Mouse (Mus musculus) MEL (cell line): ENCODE data around the gene Atp8b3. TPM values are rescaled to one million over a fixed set of nuclear protein-coding genes. Genes with fewer than 3 reads are reported as not detected.

ENCODE experiments used
- DNase-seq: peaks from one replicate; pipeline ENCODE4 v3.0.0; 2011; ENCODE audit warnings: low read depth, low spot score
- H3K27ac ChIP-seq: 2 replicates; pipeline ENCODE4 v1.5.1; 2012; ENCODE audit warnings: low read depth, mild to moderate bottlenecking, control low read depth, low read length, moderate library complexity; ENCODE audit not compliant: control insufficient read depth
- H3K27me3 ChIP-seq, 2 experiments: fragments of 150-350 bp in 1 of 2; sonication (generic) in 1 of 2; 2 replicates each; pipeline ENCODE4 v1.6.1; 2012; ENCODE audit warnings: low read length in 2 of 2, mild to moderate bottlenecking in 2 of 2, improper control_type of control experiment in 1 of 2, moderate library complexity in 1 of 2; ENCODE audit not compliant: insufficient read depth in 2 of 2, control insufficient read depth in 1 of 2
- H3K36me3 ChIP-seq, 2 experiments: 2 replicates each; pipeline ENCODE4 v1.6.1; 2012 to 2014; ENCODE audit warnings: low read length in 2 of 2, improper control_type of control experiment in 1 of 2, inconsistent platforms in 1 of 2, mild to moderate bottlenecking in 1 of 2; ENCODE audit not compliant: insufficient read depth in 2 of 2, control insufficient read depth in 1 of 2
- H3K4me1 ChIP-seq, 2 experiments: fragments of 150-350 bp in 1 of 2; sonication (generic) in 1 of 2; 2 replicates each; pipeline ENCODE4 v1.6.1; 2012; ENCODE audit warnings: low read length in 2 of 2, improper control_type of control experiment in 1 of 2, mild to moderate bottlenecking in 1 of 2; ENCODE audit not compliant: insufficient read depth in 2 of 2, control insufficient read depth in 1 of 2
- H3K4me3 ChIP-seq, 2 experiments: fragments of 150-350 bp in 1 of 2; sonication (generic) in 1 of 2; 2 replicates each; pipeline ENCODE4 v1.5.1; 2012; ENCODE audit warnings: low read depth in 2 of 2, low read length in 2 of 2, mild to moderate bottlenecking in 2 of 2, moderate library complexity in 2 of 2, control low read depth in 1 of 2, improper control_type of control experiment in 1 of 2; ENCODE audit not compliant: control insufficient read depth in 1 of 2, insufficient read depth in 1 of 2
- H3K79me2 ChIP-seq: 2 replicates; pipeline ENCODE4 v1.6.1; 2012; ENCODE audit warnings: mild to moderate bottlenecking, low read length, moderate library complexity; ENCODE audit not compliant: control insufficient read depth, poor library complexity, insufficient read depth
- H3K9ac ChIP-seq: 2 replicates; pipeline ENCODE4 v1.6.1; 2012; ENCODE audit warnings: low read depth, mild to moderate bottlenecking, control low read depth, low read length, moderate library complexity; ENCODE audit not compliant: control insufficient read depth, poor library complexity, severe bottlenecking
- H3K9me3 ChIP-seq: fragments of 150-350 bp; sonication (generic); replicated peaks from 2 replicates; pipeline ENCODE4 v1.6.1; 2012; ENCODE audit warnings: mild to moderate bottlenecking, low read length, improper control_type of control experiment, moderate library complexity; ENCODE audit not compliant: insufficient read depth
- CHD1 ChIP-seq: IDR thresholded peaks from 2 replicates; pipeline ENCODE4 v1.6.1; 2012; ENCODE audit warnings: low read depth, mild to moderate bottlenecking, inconsistent platforms, low read length, improper control_type of control experiment
- CHD2 ChIP-seq: IDR thresholded peaks from 2 replicates; pipeline ENCODE4 v1.6.1; 2011; ENCODE audit warnings: low read length, improper control_type of control experiment
- CTCF ChIP-seq, 3 experiments: IDR thresholded peaks in 2 of 3; conservative IDR thresholded peaks in 1 of 3; 2 replicates each; pipeline ENCODE4 v1.5.1; 2011 to 2012; ENCODE audit warnings: low read length in 3 of 3, low read depth in 2 of 3, mild to moderate bottlenecking in 2 of 3, improper control_type of control experiment in 1 of 3, inconsistent platforms in 1 of 3, mixed read lengths in 1 of 3, moderate library complexity in 1 of 3; ENCODE audit not compliant: control insufficient read depth in 1 of 3, insufficient read depth in 1 of 3, poor library complexity in 1 of 3, severe bottlenecking in 1 of 3
- ETS1 ChIP-seq: IDR thresholded peaks from 2 replicates; pipeline ENCODE4 v1.6.1; 2012; ENCODE audit warnings: low read depth, mild to moderate bottlenecking, inconsistent platforms, low read length, improper control_type of control experiment, moderate library complexity
- GABPA ChIP-seq: IDR thresholded peaks from 2 replicates; pipeline ENCODE4 v1.6.1; 2012; ENCODE audit warnings: low read depth, mild to moderate bottlenecking, inconsistent platforms, low read length, improper control_type of control experiment, moderate library complexity
- GATA1 ChIP-seq: IDR thresholded peaks from 2 replicates; pipeline ENCODE4 v1.6.1; 2011; ENCODE audit warnings: low read depth, low read length, improper control_type of control experiment
- JUND ChIP-seq: IDR thresholded peaks from 2 replicates; pipeline ENCODE4 v1.6.1; 2011; ENCODE audit warnings: low read depth, mild to moderate bottlenecking, improper control_type of control experiment, low read length
- KAT2A ChIP-seq: conservative IDR thresholded peaks from 2 replicates; pipeline ENCODE4 v1.6.1; 2012; ENCODE audit warnings: low read depth, low read length, improper control_type of control experiment, inconsistent platforms
- MAX ChIP-seq: IDR thresholded peaks from 2 replicates; pipeline ENCODE4 v1.6.1; 2011; ENCODE audit warnings: low read length, improper control_type of control experiment
- MEF2A ChIP-seq: IDR thresholded peaks from 2 replicates; pipeline ENCODE4 v1.6.1; 2014; ENCODE audit warnings: low read depth, mild to moderate bottlenecking, inconsistent platforms, low read length, improper control_type of control experiment; ENCODE audit not compliant: poor library complexity, insufficient replicate concordance, severe bottlenecking; ENCODE audit errors: extremely low read depth
- MXI1 ChIP-seq: IDR thresholded peaks from 2 replicates; pipeline ENCODE4 v1.6.1; 2011; ENCODE audit warnings: mild to moderate bottlenecking, low read depth, low read length, improper control_type of control experiment
- MYB ChIP-seq: IDR thresholded peaks from 2 replicates; pipeline ENCODE4 v1.6.1; 2011; ENCODE audit warnings: mild to moderate bottlenecking, low read depth, low read length, improper control_type of control experiment
- NRF1 ChIP-seq: IDR thresholded peaks from 2 replicates; pipeline ENCODE4 v1.6.1; 2014; ENCODE audit warnings: low read depth, mild to moderate bottlenecking, inconsistent platforms, low read length, improper control_type of control experiment, moderate library complexity; ENCODE audit not compliant: poor library complexity, insufficient read depth, severe bottlenecking
- POLR2A ChIP-seq, 2 experiments: IDR thresholded peaks; 2 replicates each; pipeline ENCODE4 v1.6.1; 2011 to 2012; ENCODE audit warnings: low read length in 2 of 2, mild to moderate bottlenecking in 2 of 2, control low read depth in 1 of 2, improper control_type of control experiment in 1 of 2, low read depth in 1 of 2, moderate library complexity in 1 of 2; ENCODE audit not compliant: control insufficient read depth in 1 of 2, insufficient read depth in 1 of 2, poor library complexity in 1 of 2
- POLR2AphosphoS5 ChIP-seq: IDR thresholded peaks from 2 replicates; pipeline ENCODE4 v1.6.1; 2012; ENCODE audit warnings: low read depth, borderline replicate concordance, mild to moderate bottlenecking, inconsistent platforms, low read length, moderate library complexity, mixed read lengths
- RCOR1 ChIP-seq: IDR thresholded peaks from 2 replicates; pipeline ENCODE4 v1.6.1; 2012; ENCODE audit warnings: low read depth, mild to moderate bottlenecking, inconsistent platforms, low read length, improper control_type of control experiment
- SIN3A ChIP-seq: IDR thresholded peaks from 2 replicates; pipeline ENCODE4 v1.6.1; 2012; ENCODE audit warnings: low read length, improper control_type of control experiment, inconsistent platforms
- SMC3 ChIP-seq: IDR thresholded peaks from 2 replicates; pipeline ENCODE4 v1.6.1; 2011; ENCODE audit warnings: low read depth, low read length, improper control_type of control experiment
- TBP ChIP-seq: IDR thresholded peaks from 2 replicates; pipeline ENCODE4 v1.8.0; 2011; ENCODE audit warnings: low read depth, low read length, improper control_type of control experiment
- UBTF ChIP-seq: IDR thresholded peaks from 2 replicates; pipeline ENCODE4 v1.6.1; 2012; ENCODE audit warnings: low read depth, mild to moderate bottlenecking, inconsistent platforms, low read length, improper control_type of control experiment, moderate library complexity, borderline replicate concordance; ENCODE audit not compliant: insufficient read depth
- USF1 ChIP-seq: IDR thresholded peaks from 2 replicates; pipeline ENCODE4 v1.6.1; 2014; ENCODE audit warnings: low read depth, mild to moderate bottlenecking, inconsistent platforms, low read length, improper control_type of control experiment, moderate library complexity
- USF2 ChIP-seq, 2 experiments: IDR thresholded peaks; 2 replicates each; pipeline ENCODE4 v1.6.1; 2011 to 2012; ENCODE audit warnings: improper control_type of control experiment in 2 of 2, low read length in 2 of 2, borderline replicate concordance in 1 of 2, inconsistent platforms in 1 of 2, low read depth in 1 of 2, mild to moderate bottlenecking in 1 of 2; ENCODE audit not compliant: insufficient read depth in 1 of 2
- ZKSCAN1 ChIP-seq: IDR thresholded peaks from 2 replicates; pipeline ENCODE4 v1.6.1; 2012; ENCODE audit warnings: low read depth, mild to moderate bottlenecking, inconsistent platforms, low read length, improper control_type of control experiment, moderate library complexity
- ZMIZ1 ChIP-seq: IDR thresholded peaks from 2 replicates; pipeline ENCODE4 v1.6.1; 2012; ENCODE audit warnings: low read depth, mild to moderate bottlenecking, inconsistent platforms, low read length, improper control_type of control experiment, moderate library complexity
- polyA plus RNA-seq, 2 experiments: library from polyadenylated mRNA; stranded (reverse) in 1 of 2; unstranded in 1 of 2; fragments of >175 nt in 1 of 2; fragments of >200 nt in 1 of 2; gene quantifications; 2 replicates each; pipeline versions ENCODE4 v1.2.1 to v1.2.4; 2012; ENCODE audit warnings: low replicate concordance in 2 of 2, low read depth in 1 of 2; ENCODE audit not compliant: insufficient read length in 2 of 2, insufficient read depth in 1 of 2, missing spikeins in 1 of 2
- total RNA-seq: library from RNA; depleted of rRNA; stranded (reverse); fragments of 300-350 nt; gene quantifications from 2 replicates; pipeline ENCODE4 v1.2.3, GENCODE M21; 2012

The Atp8b3 gene
- total and polyA plus RNA-seq, 3 experiments = 0.13 TPM; not detected in 2

GRCm38 (mm10) chr10:80586407-80587304 lies 47.7 kb upstream of the Atp8b3 start:
- Histone ChIP-seq H3K4me1 (peaks cover 5 to 13% of the 10 kb centered on the region in 2 experiments; a peak in 3 of 4 replicates), H3K9ac (no peak overlapping the region), H3K4me3 (no peak overlapping the region)

DNA sequence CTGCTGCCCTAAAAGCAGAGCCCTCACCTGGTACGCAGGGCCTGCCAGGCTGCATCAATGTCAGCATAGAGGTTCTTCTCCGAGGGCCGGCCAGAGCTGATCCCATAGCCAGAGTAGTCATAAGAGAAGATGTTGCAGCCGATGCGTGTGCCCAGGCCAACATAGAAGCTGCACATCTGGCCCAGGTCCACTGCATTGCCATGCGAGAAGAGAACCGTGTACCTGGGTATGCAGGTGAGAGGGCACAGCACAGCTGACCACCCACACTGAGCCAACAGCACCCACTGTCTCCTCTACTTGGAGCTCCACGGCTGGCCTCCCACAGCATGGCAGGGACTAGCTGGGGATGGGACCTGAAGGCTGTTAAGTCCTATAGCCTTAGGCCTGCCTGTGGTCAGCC lies 46.7 kb upstream of the Atp8b3 start:
- H3K9ac ChIP-seq = no peak overlapping the region
- no peaks in the 10 kb centered on the region; a peak in 1 of 4 replicates for H3K36me3 ChIP-seq
- H3K4me3 ChIP-seq = no peak overlapping the region
- H3K27ac ChIP-seq = no peak overlapping the region
- peaks cover 34% of the 10 kb centered on the region for H3K79me2 ChIP-seq
- H3K27me3 ChIP-seq = no peaks in the 10 kb centered on the region
- no peak for DNase-seq
- H3K4me1 ChIP-seq = peaks cover 5 to 13% of the 10 kb centered on the region in 2 experiments; a peak in 3 of 4 replicates
- no peaks in the 10 kb centered on the region for H3K9me3 ChIP-seq
- no peak for TF ChIP-seq CHD2
- TF ChIP-seq MYB = no peak
- TF ChIP-seq JUND = no peak
- no peak for TF ChIP-seq MXI1
- TF ChIP-seq ETS1 = no peak
- no peak for TF ChIP-seq POLR2A (IDR thresholded peaks at IDR 0.05; ENCODE audit: control insufficient read depth in 1 of 2, insufficient read depth in 1 of 2, low read depth in 1 of 2, low read length in 2 of 2, poor library complexity in 1 of 2)
- no peak for TF ChIP-seq SMC3
- no peak for TF ChIP-seq ZMIZ1
- TF ChIP-seq USF1 = no peak
- no peak for TF ChIP-seq POLR2AphosphoS5
- TF ChIP-seq CTCF (IDR thresholded peaks at IDR 0.05 in 2 of 3, conservative IDR thresholded peaks at IDR 0.05 in 1 of 3; ENCODE audit: control insufficient read depth in 1 of 3, insufficient read depth in 1 of 3, low read depth in 2 of 3, low read length in 3 of 3, poor library complexity in 1 of 3, severe bottlenecking in 1 of 3) = no peak
- TF ChIP-seq MEF2A = no peak
- no peak for TF ChIP-seq GABPA
- TF ChIP-seq SIN3A = no peak
- no peak for TF ChIP-seq MAX
- no peak for TF ChIP-seq CHD1
- no peak for TF ChIP-seq USF2 (IDR thresholded peaks at IDR 0.05; ENCODE audit: borderline replicate concordance in 1 of 2, insufficient read depth in 1 of 2, low read depth in 1 of 2, low read length in 2 of 2)
- no peak for TF ChIP-seq GATA1
- no peak for TF ChIP-seq UBTF
- no peak for TF ChIP-seq TBP

More at GRCm38 (mm10) chr10:80586407-80587304, 47.7 kb upstream of the Atp8b3 start:
- Histone ChIP-seq H3K27ac (no peak overlapping the region), H3K36me3 (no peaks in the 10 kb centered on the region; a peak in 1 of 4 replicates), H3K9me3 (no peaks in the 10 kb centered on the region), H3K27me3 (no peaks in the 10 kb centered on the region), H3K79me2 (peaks cover 34% of the 10 kb centered on the region)
- no peak for DNase-seq
- no peak for TF ChIP-seq ZKSCAN1
- no peak for TF ChIP-seq TBP
- TF ChIP-seq KAT2A = no peak
- TF ChIP-seq USF1 = no peak
- no peak for TF ChIP-seq NRF1
- no peak for TF ChIP-seq RCOR1
